Mouse (Mus musculus): ENCODE results near the gene Slc16a2. TPM values are rescaled to one million over a fixed set of nuclear protein-coding genes. Genes with fewer than 3 reads are reported as not detected.

Slc16a2 gene
- 30.0 and 32.7 TPM in 2 replicates for polyA plus RNA-seq (2015; fragmentation: Nextera tagmentation; extraction: Ambion mirVana)

DNA sequence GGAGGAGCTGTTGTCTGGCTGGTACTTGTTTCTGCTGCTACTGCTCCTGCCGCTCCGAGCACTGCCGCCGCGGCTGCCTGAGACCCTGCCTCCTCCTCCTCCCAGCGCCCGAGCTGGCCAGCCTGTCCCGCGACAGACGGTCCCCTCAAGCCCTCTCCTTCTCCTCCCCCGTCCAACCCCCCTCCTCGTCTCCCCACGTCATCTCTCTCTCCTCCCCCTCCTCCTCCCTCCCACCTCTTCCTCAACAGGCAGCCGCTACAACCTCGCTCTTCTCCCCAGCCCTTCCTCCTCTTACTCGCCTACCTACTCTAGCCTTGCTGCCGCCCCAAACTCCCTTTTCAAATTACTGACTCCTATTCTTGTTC is at the start of gene Slc16a2:
Gene Slc16a2, minus strand, starts transcription at position 152 of the 365 bp plus-strand sequence.
- peak within 1 kb of the TSS; percentile 56 for H3K4me3 ChIP-seq (replicated peaks; ENCODE audit: low read length)
- peak within 1 kb of the TSS; percentile 63 for H3K4me2 ChIP-seq (ENCODE audit: low read length)
- H3K36me3 ChIP-seq (ENCODE audit: control insufficient read depth, insufficient read depth) = no peaks in the 10 kb centered on the region
- 16% methylated on average over 12 of the region's 17 CpGs for WGBS
- H3K27ac ChIP-seq (ENCODE audit: low read length) = peak within 1 kb of the TSS; percentile 84
- H3K9ac ChIP-seq (replicated peaks; ENCODE audit: low read depth, low read length) = peak within 1 kb of the TSS; percentile 66
- peaks cover 25% of the 10 kb centered on the region for H3K27me3 ChIP-seq (replicated peaks; ENCODE audit: control insufficient read depth, insufficient read depth, low read length)
- H3K9me3 ChIP-seq (ENCODE audit: control insufficient read depth, low read length) = no peaks in the 10 kb centered on the region
- H3K4me1 ChIP-seq (replicated peaks; ENCODE audit: control insufficient read depth, insufficient read depth, low read length) = peaks cover 8% of the 10 kb centered on the region
- ATAC-seq = peak; percentile 88

DNA sequence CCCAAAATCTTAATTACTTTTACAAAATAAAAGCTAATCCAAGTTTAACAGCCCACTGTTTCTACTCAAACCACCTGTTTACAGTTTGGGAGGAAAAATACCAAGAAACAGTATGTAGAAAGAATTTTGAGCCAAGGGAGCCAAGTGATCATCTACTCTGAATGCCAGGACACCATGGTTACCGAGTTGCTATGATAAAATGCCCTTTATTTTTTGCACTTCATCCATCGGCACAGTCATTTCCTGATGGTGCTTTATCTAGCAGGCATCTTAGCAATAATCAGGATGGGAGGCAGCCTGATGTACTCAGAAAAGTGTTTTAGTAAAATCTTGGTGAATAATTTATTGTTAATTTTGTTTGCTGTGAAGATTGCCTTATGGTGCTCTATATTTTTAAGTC is 41.7 kb upstream of the Slc16a2 start:
- Histone ChIP-seq H3K27ac (ENCODE audit: low read length) (no peak overlapping the region), H3K4me2 (ENCODE audit: low read length) (no peak overlapping the region), H3K9ac (replicated peaks; ENCODE audit: low read depth, low read length) (no peak overlapping the region), H3K36me3 (ENCODE audit: control insufficient read depth, insufficient read depth) (no peaks in the 10 kb centered on the region), H3K27me3 (replicated peaks; ENCODE audit: control insufficient read depth, insufficient read depth, low read length) (peaks cover 3% of the 10 kb centered on the region; the same call in 1 of the 2 replicates), H3K4me3 (replicated peaks; ENCODE audit: low read length) (no peak overlapping the region), H3K9me3 (ENCODE audit: control insufficient read depth, low read length) (no peaks in the 10 kb centered on the region), H3K4me1 (replicated peaks; ENCODE audit: control insufficient read depth, insufficient read depth, low read length) (no peaks in the 10 kb centered on the region)
- 49% methylated on average over 2 of the region's 2 CpGs for WGBS
- peak; percentile 47; the same call in 1 of the 2 replicates for ATAC-seq

GRCm38 (mm10) chrX:103862877-103863276 is 41.1 kb upstream of the Slc16a2 start:
- no peak overlapping the region for H3K4me2 ChIP-seq (ENCODE audit: low read length)
- H3K9ac ChIP-seq (replicated peaks; ENCODE audit: low read depth, low read length) = no peak overlapping the region
- WGBS = 55% methylated on average over 3 of the region's 3 CpGs
- ATAC-seq = peak; percentile 80
- H3K4me3 ChIP-seq (replicated peaks; ENCODE audit: low read length) = no peak overlapping the region
- H3K4me1 ChIP-seq (replicated peaks; ENCODE audit: control insufficient read depth, insufficient read depth, low read length) = no peaks in the 10 kb centered on the region
- peaks cover 3% of the 10 kb centered on the region; the same call in 1 of the 2 replicates for H3K27me3 ChIP-seq (replicated peaks; ENCODE audit: control insufficient read depth, insufficient read depth, low read length)
- no peaks in the 10 kb centered on the region for H3K9me3 ChIP-seq (ENCODE audit: control insufficient read depth, low read length)
- H3K27ac ChIP-seq (ENCODE audit: low read length) = no peak overlapping the region
- no peaks in the 10 kb centered on the region for H3K36me3 ChIP-seq (ENCODE audit: control insufficient read depth, insufficient read depth)

GRCm38 (mm10) chrX:103845266-103845665 is 23.5 kb upstream of the Slc16a2 start:
- no peak overlapping the region for H3K4me2 ChIP-seq (ENCODE audit: low read length)
- no peaks in the 10 kb centered on the region for H3K9me3 ChIP-seq (ENCODE audit: control insufficient read depth, low read length)
- no peak overlapping the region for H3K27ac ChIP-seq (ENCODE audit: low read length)
- no peaks in the 10 kb centered on the region for H3K36me3 ChIP-seq (ENCODE audit: control insufficient read depth, insufficient read depth)
- H3K9ac ChIP-seq (replicated peaks; ENCODE audit: low read depth, low read length) = no peak overlapping the region
- H3K4me1 ChIP-seq (replicated peaks; ENCODE audit: control insufficient read depth, insufficient read depth, low read length) = no peaks in the 10 kb centered on the region
- H3K27me3 ChIP-seq (replicated peaks; ENCODE audit: control insufficient read depth, insufficient read depth, low read length) = peaks cover 8% of the 10 kb centered on the region; the same call in 1 of the 2 replicates
- WGBS = 46% methylated on average over 2 of the region's 2 CpGs
- no peak overlapping the region for H3K4me3 ChIP-seq (replicated peaks; ENCODE audit: low read length)
- peak; percentile 45; the same call in 1 of the 2 replicates for ATAC-seq

GRCm38 (mm10) chrX:103828836-103829235 is 7.1 kb upstream of the Slc16a2 start:
- H3K9ac ChIP-seq (replicated peaks; ENCODE audit: low read depth, low read length) = no peak overlapping the region
- ATAC-seq = no peak
- no peaks in the 10 kb centered on the region for H3K36me3 ChIP-seq (ENCODE audit: control insufficient read depth, insufficient read depth)
- H3K9me3 ChIP-seq (ENCODE audit: control insufficient read depth, low read length) = 0 out of 2 replicates have a peak, but pooled peaks cover 3% of the 10 kb centered on the region
- WGBS = 87% methylated on average over 2 of the region's 2 CpGs
- H3K4me3 ChIP-seq (replicated peaks; ENCODE audit: low read length) = no peak overlapping the region
- H3K4me2 ChIP-seq (ENCODE audit: low read length) = no peak overlapping the region
- H3K27ac ChIP-seq (ENCODE audit: low read length) = no peak overlapping the region
- H3K27me3 ChIP-seq (replicated peaks; ENCODE audit: control insufficient read depth, insufficient read depth, low read length) = peaks cover 15% of the 10 kb centered on the region; the same call in 1 of the 2 replicates
- H3K4me1 ChIP-seq (replicated peaks; ENCODE audit: control insufficient read depth, insufficient read depth, low read length) = no peaks in the 10 kb centered on the region

- H3K4me3 ChIP-seq (replicated peaks; ENCODE audit: low read length) = peak overlapping the region; percentile 56
- H3K4me1 ChIP-seq (replicated peaks; ENCODE audit: control insufficient read depth, insufficient read depth, low read length) = peaks cover 8% of the 10 kb centered on the region
- ATAC-seq = peak; percentile 61
- H3K9ac ChIP-seq (replicated peaks; ENCODE audit: low read depth, low read length) = peak overlapping the region; percentile 59
- H3K27me3 ChIP-seq (replicated peaks; ENCODE audit: control insufficient read depth, insufficient read depth, low read length) = peaks cover 21% of the 10 kb centered on the region
- WGBS = 12% methylated on average over 18 of the region's 20 CpGs
- no peaks in the 10 kb centered on the region for H3K36me3 ChIP-seq (ENCODE audit: control insufficient read depth, insufficient read depth)
- H3K27ac ChIP-seq (ENCODE audit: low read length) = peak overlapping the region; percentile 84
- peak overlapping the region; percentile 63 for H3K4me2 ChIP-seq (ENCODE audit: low read length)
- no peaks in the 10 kb centered on the region for H3K9me3 ChIP-seq (ENCODE audit: control insufficient read depth, low read length)
Observed at GRCm38 (mm10) chrX:103822271-103822811, 558 bp upstream of the Slc16a2 start.

GRCm38 (mm10) chrX:103821195-103821831 is 470 bp downstream of the Slc16a2 start:
- H3K27ac ChIP-seq (ENCODE audit: low read length) = peak overlapping the region; percentile 54
- peak overlapping the region; percentile 66 for H3K9ac ChIP-seq (replicated peaks; ENCODE audit: low read depth, low read length)
- H3K9me3 ChIP-seq (ENCODE audit: control insufficient read depth, low read length) = no peaks in the 10 kb centered on the region
- no peaks in the 10 kb centered on the region for H3K36me3 ChIP-seq (ENCODE audit: control insufficient read depth, insufficient read depth)
- H3K4me1 ChIP-seq (replicated peaks; ENCODE audit: control insufficient read depth, insufficient read depth, low read length) = peaks cover 8% of the 10 kb centered on the region
- peak overlapping the region; percentile 56 for H3K4me3 ChIP-seq (replicated peaks; ENCODE audit: low read length)
- H3K4me2 ChIP-seq (ENCODE audit: low read length) = peak overlapping the region; percentile 63
- peak; percentile 43 for ATAC-seq
- 26% methylated on average over 31 of the region's 37 CpGs for WGBS
- peaks cover 23% of the 10 kb centered on the region for H3K27me3 ChIP-seq (replicated peaks; ENCODE audit: control insufficient read depth, insufficient read depth, low read length)

- H3K27me3 ChIP-seq (replicated peaks; ENCODE audit: control insufficient read depth, insufficient read depth, low read length) = peaks cover 22% of the 10 kb centered on the region
- peak overlapping the region; percentile 56 for H3K4me3 ChIP-seq (replicated peaks; ENCODE audit: low read length)
- peak overlapping the region; percentile 66 for H3K9ac ChIP-seq (replicated peaks; ENCODE audit: low read depth, low read length)
- 35% methylated on average over 33 of the region's 35 CpGs for WGBS
- ATAC-seq = peak; percentile 19
- H3K4me2 ChIP-seq (ENCODE audit: low read length) = peak overlapping the region; percentile 63
- no peaks in the 10 kb centered on the region for H3K36me3 ChIP-seq (ENCODE audit: control insufficient read depth, insufficient read depth)
- H3K27ac ChIP-seq (ENCODE audit: low read length) = no peak overlapping the region
- H3K9me3 ChIP-seq (ENCODE audit: control insufficient read depth, low read length) = no peaks in the 10 kb centered on the region
- H3K4me1 ChIP-seq (replicated peaks; ENCODE audit: control insufficient read depth, insufficient read depth, low read length) = peaks cover 8% of the 10 kb centered on the region
Observed at GRCm38 (mm10) chrX:103820307-103821194, 1.2 kb downstream of the Slc16a2 start.

DNA sequence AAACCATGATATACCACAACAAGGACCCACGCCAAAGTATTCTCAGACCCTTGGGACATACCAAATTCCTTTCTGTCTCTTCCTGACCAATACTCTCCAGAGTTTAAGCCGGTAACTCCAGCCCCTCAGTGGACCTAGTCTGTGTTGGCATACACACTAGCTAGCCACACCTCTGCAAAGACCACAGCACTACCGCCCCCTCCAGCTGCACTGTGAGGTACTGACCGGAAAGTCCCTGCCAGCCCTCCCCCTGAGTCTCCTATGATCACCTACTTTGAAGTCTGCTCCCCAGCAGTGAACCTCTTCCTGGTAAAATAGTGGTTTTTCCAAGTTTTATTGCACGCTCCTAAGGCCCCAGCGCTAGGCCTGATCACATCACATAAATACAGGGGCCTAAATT is 2.5 kb downstream of the Slc16a2 start:
- Histone ChIP-seq H3K9me3 (ENCODE audit: control insufficient read depth, low read length) (no peaks in the 10 kb centered on the region), H3K27ac (ENCODE audit: low read length) (no peak overlapping the region), H3K36me3 (ENCODE audit: control insufficient read depth, insufficient read depth) (no peaks in the 10 kb centered on the region), H3K4me2 (ENCODE audit: low read length) (peak overlapping the region; percentile 63), H3K4me3 (replicated peaks; ENCODE audit: low read length) (peak overlapping the region; percentile 56), H3K4me1 (replicated peaks; ENCODE audit: control insufficient read depth, insufficient read depth, low read length) (peaks cover 8% of the 10 kb centered on the region), H3K9ac (replicated peaks; ENCODE audit: low read depth, low read length) (no peak overlapping the region), H3K27me3 (replicated peaks; ENCODE audit: control insufficient read depth, insufficient read depth, low read length) (peaks cover 14% of the 10 kb centered on the region)
- no peak for ATAC-seq
- WGBS = 47% methylated on average over 6 of the region's 6 CpGs

Measured in forebrain, embryonic 16.5 days (tissue).